Mouse (Mus musculus) C2C12 (cell line): ENCODE measurements around the gene Gusb.

Source experiments
- CEBPB ChIP-seq: IDR thresholded peaks from one replicate; pipeline ENCODE4 v1.6.1; 2011; ENCODE audit warnings: low read depth, mild to moderate bottlenecking, control low read depth, moderate library complexity
- CTCF ChIP-seq: IDR thresholded peaks from one replicate; pipeline ENCODE4 v1.5.1; 2011; ENCODE audit not compliant: control insufficient read depth, insufficient read depth, insufficient read length
- MAX ChIP-seq: IDR thresholded peaks from one replicate; pipeline ENCODE4 v1.6.1; 2011; ENCODE audit warnings: mild to moderate bottlenecking, control low read depth
- MYOD1 ChIP-seq: IDR thresholded peaks from one replicate; pipeline ENCODE4 v1.6.1; 2011; ENCODE audit warnings: low read depth; ENCODE audit not compliant: control insufficient read depth, insufficient read length
- MYOG ChIP-seq: IDR thresholded peaks from one replicate; pipeline ENCODE4 v1.6.1; 2011; ENCODE audit not compliant: control insufficient read depth, insufficient read length; ENCODE audit errors: extremely low read depth
- USF1 ChIP-seq: IDR thresholded peaks from one replicate; pipeline ENCODE4 v1.6.1; 2011; ENCODE audit warnings: low read depth, mild to moderate bottlenecking, control low read depth, moderate library complexity

- TF ChIP-seq CEBPB: no peak
- no peak for TF ChIP-seq CTCF
- TF ChIP-seq USF1: no peak
- no peak for TF ChIP-seq MYOD1
- TF ChIP-seq MAX: no peak
- no peak for TF ChIP-seq MYOG
Observed at GRCm38 (mm10) chr5:129952143-129952542, 50.7 kb downstream of the Gusb start.
